Mouse (Mus musculus) neutrophil, adult 5-6 weeks (primary cell): ENCODE results near the gene Foxd1. TPM values are rescaled to one million over a fixed set of nuclear protein-coding genes. Genes with fewer than 3 reads are reported as not detected.

Experiments used
- ATAC-seq: fragments of 151-379, 151-347 bp; 2 replicates; pipeline ENCODE4 v1.8.0; 2017; ENCODE audit warnings: mild to moderate bottlenecking, moderate TSS enrichment; ENCODE audit not compliant: insufficient number of reproducible peaks, poor library complexity, low FRiP score, severe bottlenecking; ENCODE audit errors: extremely low read depth
- total RNA-seq: library from RNA; stranded (forward); fragments of 200-1000 nt; gene quantifications from 2 replicates; pipeline ENCODE4 v1.2.3, GENCODE M21; 2017

The Foxd1 gene
- not detected in 2 replicates for total RNA-seq

DNA sequence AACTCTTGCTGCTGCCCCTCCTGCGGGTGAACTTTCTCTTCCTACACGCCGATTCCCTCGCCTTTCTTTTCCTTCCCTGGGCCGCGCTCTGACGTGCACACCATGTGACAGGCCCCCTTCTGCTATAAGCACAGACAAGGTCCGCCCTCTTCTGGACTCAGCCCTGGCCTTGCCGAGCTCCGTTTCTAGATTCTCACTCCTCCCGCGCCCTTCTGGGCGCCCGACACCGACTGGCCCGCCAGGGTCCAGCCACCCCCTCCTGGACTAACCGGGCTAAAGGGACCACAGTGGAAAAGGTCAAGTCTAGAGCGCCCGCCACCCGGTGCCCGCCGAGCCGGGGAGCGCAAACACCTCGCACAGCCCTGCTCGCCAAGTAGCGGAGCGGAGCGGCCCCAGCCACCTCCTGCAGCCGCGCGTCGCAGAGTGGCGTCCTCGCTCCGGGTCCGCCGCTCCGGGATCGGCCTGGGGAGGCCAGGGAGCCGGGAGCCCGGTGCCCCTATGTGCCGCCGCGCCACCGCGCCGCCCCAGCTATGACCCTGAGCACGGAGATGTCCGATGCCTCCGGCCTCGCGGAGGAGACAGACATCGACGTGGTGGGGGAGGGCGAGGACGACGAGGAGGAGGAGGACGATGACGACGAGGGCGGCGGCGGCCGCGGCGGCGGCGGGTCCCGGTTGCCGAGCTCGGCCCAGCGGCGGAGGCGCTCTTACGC is at the start of gene Foxd1:
Gene Foxd1, plus strand, starts transcription at position 153 of the 712 bp plus-strand sequence.
- ATAC-seq, result no peak

DNA sequence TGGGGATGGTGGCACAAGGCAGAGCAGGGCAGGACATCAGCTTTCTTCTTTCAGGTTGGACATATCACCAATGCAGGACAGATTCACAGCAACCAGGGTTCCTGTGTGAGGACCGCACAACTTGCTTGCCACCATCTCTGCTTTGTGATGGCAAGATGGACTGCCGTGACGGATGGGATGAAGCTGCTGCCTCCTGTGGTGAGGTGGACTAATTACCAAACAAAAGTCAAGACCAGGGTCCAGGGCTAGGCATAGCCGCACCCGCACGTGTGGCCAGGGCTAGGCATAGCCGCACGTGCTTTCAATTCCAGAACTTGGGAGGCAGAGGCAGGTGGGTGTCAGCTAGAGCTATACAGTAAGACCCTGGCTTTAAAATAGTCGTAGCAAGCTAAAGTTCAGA is 48.8 kb upstream of the Foxd1 start:
- ATAC-seq, result no peak

DNA sequence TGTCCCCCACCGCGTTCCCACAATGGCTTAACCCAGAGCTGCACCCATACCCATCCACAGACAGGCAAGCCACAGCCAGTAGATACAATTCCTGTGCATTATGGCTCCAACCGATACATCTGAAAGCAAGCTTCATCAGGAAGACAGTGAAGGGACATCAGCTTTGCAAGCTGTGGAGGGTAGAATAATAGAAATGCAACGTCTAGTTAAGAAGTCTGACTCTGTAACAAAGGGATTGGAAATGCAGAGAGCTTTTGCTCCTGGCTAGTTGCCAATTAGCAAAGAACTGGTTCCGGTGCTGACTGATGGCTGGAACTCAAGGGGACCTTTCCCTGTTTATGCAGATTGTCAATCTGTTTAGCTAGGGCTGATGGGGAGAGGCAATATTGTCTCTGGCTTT is 47.6 kb upstream of the Foxd1 start:
- ATAC-seq, result no peak

DNA sequence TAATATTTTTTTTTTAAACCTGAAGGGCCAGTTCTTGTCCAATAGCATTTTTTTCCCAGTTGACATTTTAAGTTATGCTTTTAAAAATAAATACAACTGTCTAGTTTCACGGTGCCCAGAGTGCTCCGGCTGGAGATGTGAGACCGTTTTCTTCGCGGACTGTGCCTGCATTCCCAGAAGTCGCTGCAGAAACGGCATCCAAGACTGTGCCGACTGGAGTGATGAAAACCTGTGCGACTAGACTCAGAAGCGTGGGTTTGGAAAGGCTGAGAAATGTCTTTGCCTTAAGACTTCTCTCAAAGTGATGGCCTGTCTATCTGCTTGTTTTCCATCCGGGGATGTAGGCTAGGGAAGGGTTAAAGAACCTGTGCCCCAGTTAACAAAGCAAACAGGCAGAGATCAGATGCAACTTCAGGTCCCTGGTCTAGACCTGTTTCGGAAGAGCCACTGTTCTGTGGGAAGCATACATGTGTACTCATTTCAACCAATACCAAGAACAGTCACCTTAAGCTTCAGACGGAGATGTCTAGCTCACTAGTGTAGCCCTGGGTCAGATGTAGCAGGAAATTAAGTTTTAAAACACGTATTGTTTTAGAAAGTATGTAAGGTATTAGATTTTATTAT is 47.1 kb upstream of the Foxd1 start:
- ATAC-seq, result no peak

DNA sequence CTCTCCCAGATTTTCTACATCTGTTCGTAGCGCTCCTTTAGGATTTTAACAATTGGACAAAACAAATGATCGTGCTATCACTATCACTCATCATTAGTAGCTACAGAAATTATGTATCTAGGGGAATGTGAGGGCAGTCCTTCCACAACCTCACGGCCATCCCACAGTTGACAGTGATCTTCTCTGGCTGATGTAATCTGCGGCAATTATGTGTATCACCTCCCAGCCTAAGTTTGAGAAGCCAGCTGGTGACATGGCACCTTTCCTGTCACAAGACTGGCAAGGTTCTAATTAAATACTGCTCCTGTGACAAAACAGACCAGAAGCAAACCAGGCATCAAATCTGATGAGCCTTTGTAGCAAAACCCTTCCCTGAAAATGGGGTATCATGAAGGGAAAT is 46.0 kb upstream of the Foxd1 start:
- no peak for ATAC-seq

DNA sequence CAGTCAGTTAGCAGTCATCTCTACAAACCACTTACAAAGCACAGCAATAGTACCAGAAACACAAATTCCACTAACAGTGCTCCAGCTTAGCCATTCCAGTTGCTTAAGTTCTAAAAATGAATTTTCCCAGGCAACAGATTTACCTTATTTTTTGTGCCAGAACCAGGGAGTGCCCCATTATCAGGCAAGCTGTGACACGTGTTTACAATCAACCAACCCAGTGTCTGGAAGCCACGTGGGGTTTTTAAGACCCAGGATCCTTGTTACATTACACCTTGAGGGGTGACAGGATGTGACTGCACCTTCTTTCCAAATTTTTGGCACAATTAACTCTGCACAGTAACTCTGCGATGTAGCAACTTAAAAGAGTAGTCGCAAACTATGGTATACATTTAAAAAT is 45.3 kb upstream of the Foxd1 start:
- ATAC-seq, result no peak

DNA sequence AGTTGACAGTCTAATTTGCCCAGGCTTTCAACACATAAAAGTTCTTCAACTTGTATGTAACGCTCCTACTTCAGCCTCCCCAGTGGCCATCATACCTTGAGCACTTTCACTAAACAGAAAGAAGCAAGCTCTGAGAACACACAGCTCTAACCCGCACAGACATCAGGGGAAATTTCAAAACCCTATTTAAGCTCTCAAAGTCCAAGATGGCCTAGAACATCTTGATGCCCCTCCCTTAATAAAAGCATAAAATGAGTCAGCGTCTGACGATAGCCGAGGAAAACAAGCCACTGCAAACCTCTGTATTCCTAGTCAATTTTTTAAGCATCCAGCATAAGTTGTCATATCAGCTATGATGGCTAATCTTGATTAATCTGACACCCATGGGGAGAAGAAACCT is 42.4 kb upstream of the Foxd1 start:
- no peak for ATAC-seq

DNA sequence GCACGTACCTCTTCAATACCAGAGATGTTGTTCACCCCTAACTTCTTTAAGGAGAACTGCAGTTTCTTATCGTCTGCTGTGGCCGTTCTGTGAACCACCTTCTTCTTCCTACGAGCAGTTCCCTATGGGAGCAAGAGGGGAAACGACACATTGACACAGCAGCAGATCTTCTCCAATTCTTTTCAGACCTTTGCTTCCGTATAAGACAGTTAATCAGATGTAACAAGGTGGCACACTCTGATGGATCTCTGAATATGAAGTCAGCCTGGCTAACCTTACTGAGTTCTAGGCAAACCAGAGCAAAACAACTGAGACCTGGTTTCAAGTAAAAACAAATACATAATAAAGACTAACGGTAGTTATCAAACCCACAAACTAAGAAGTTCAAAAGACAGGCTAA is 40.4 kb upstream of the Foxd1 start:
- ATAC-seq, result no peak

DNA sequence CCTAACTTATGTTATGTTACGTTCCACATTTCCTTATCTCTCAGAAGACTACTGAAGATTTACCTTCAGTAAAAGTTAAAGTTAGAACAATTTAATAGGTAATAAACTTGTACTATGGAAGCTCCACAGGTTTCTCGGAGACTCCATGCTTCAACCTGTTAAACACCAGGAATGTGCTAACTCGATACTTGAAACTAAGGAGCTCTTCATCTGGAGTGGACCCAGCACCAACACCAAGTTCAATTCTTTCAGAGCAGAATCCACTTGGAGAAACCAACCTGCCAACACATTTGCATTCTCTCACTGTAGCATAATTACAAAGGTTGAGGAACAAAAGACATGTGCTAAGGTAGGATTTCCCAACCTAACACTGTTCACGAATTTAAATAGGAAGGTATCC is 38.9 kb upstream of the Foxd1 start:
- no peak for ATAC-seq

DNA sequence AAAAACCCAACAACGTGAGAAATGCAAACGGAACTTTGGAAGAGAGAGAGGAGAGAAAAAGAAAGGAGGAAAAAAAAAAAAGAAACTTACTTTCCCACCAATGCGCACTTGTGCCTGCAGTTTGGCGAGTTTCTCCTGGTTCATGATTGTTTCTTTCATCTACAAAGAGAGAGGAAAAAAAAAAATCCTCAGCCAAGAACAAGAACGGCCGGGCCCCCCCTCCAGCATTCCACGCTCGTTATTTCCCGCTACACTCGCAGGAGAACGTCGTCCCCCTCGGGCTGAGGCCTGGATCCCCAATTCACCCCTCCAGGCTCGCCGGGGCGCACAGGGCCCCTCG is 37.9 kb upstream of the Foxd1 start:
- no peak for ATAC-seq

DNA sequence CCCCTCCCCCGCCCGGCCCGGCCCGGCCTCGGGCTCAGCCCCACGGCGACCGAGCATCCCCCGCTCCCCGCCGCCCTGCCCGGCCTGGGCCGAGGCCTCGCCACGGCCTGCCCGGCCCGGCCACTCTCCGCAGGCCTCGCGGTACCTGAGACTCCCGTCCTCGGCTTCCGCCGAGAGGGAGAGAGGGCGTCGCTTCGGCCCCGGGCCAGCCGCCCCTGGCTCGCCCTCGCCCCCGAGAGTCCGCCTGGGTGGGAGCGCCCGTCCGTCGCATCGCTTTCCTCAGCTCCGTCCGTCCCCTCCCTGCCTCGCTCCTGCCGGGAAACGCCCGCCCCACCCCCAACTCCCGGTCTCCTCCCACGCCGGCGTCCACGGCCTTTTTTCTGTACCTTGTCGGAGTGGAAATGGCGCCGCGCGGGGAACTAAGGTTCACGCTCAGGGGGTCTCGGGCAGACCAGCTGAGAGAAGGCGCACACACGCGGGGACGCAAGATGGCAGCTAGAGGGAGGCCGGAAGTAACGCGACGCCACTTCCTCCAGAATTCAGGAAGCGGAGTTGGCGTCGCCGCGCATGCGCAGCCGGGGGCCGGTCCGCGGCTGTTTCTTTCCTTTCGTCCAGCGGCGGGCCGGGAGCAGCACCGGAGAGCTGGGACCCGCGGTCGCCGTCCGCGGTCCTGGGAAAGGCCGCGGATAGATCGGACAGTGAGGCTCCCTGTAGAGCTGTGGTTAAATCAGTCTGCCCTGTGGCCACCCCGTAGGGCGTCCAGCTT is 37.4 kb upstream of the Foxd1 start, which contains the start of gene Btf3:
Gene Btf3, minus strand, starts transcription at position 527 of the 766 bp plus-strand sequence.
- ATAC-seq, result peak; percentile 96

DNA sequence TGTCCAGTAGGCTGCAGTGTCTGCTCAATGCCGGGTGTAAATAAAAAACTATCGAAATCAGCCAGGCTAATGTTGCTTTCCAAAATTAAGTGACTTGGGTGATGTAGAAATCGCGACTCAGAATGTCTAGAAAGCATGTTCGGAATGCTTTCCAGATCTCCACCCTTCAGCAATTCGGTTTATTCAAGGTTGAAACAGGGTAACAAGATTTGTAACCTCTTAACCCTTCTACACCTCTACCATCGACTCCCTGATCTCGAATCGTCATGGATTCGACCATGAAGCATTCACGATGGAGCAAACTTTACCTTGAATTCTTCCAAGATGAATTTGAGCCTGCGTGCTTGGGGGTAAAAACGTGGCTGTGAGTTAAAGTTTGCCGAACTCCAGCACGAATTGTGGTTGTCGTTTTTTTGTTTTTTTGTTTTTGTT is 36.8 kb upstream of the Foxd1 start:
- ATAC-seq, result no peak

DNA sequence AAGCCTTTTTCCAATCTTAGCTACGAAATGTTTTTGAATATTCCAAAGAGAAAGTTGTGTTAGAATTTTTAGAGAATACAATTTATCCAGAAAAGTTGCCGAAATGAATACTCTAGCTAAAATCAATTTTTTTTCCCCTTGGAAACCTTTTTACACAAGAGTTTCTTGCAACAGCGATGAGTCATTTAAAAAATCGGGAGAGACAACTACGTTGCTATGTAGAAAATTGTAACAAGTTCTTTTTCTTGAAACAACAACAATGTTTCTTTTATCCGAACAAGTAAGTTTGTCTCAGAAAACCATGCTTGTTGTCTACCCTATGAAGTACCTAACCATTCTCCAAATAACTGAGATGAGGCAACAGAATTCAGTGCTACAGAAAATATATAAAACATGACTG is 36.1 kb upstream of the Foxd1 start:
- no peak for ATAC-seq

DNA sequence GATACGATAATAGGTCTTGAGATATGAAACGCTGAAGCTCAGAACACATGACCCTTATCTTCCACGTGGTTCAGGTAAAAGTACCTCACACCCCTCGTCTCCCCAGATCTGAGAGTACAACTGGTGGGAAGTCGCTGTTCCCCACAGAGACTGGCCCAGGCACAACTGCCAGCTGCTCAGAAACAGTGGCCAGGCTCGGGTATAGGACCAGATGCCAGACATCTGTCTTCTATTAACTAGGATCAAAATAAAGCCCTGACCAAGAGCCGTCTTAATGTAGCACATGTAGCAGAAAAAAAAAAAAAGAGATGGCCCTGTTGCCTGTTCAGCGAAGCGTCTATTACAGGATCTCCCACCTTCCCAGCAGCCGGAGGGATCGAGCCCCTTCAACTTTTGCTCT is 29.0 kb upstream of the Foxd1 start:
- ATAC-seq, result no peak

DNA sequence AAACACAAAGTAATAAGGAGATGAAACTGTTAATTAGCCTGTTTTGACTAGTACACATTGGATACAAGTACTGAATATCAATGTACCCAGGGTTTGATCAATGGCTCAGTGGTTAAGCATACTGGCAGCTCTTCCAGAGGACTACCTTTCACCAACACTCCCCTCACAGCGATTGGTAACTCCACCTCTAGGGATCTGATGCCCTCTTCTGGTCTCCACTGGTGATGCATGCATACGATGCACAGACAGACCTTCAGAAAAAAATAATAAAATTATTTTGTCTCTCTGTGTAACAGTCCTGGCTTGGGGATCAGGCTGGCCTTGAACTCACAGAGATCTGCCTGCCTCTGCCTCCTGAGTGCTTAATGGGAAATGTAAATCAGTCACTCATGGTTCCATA is 21.9 kb upstream of the Foxd1 start:
- peak; percentile 33; the same call in 1 of the 2 replicates for ATAC-seq

DNA sequence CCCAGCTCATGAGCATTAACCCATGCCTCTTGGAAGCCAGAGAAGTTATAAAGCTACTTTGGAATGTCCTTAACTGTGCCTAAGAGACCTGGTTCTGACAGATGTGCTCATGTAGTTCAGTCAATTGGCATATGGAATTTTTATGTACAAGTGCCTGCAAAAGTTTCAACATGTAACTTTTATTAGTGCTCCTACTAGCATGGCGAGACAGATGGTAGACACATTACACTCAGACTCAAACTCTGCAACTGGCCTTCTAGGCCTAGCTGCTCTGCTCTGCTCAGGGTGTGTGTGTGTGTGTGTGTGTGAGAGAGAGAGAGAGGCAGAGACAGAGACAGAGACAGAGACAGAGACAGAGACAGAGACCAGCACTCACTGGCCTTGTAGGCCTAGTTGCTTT is 17.8 kb upstream of the Foxd1 start:
- ATAC-seq, result no peak

DNA sequence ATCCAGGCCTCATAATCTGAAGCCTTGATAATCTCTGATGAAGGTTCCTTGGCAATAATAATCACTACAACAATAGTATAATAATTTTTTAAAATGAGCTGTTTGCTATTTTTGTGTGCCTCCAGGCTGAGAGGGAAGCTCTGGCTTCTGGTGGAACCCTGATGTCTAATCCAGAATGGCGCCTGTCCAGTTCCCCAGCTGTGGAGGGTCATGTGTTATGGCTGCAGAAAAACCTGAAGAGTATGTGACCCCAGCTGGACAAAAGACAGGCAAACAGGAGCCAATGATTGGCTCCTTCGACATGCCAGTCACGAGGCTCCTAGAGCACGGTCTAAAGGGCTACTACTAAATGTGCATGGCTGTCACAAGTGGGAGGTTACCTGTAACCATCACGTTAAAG is 13.5 kb upstream of the Foxd1 start:
- ATAC-seq, result no peak

DNA sequence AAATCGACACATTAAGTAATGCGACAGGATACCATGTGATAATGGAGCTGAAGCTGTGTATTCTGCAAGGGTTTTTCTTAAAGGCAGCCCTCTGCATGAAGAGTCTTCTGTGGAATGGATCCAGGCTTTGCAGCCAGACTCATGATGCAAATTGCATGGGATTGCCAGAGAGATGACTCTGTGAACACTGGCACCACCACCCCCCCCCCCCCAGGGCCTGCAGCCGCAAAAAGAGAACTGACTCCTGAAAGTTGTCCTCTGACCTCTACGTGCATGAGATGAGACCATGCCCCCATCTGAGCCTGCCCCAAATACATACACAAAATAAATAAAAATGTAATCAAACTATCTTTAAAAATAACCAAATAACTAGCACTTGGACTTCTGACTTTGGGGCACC is 4.6 kb upstream of the Foxd1 start:
- no peak for ATAC-seq

DNA sequence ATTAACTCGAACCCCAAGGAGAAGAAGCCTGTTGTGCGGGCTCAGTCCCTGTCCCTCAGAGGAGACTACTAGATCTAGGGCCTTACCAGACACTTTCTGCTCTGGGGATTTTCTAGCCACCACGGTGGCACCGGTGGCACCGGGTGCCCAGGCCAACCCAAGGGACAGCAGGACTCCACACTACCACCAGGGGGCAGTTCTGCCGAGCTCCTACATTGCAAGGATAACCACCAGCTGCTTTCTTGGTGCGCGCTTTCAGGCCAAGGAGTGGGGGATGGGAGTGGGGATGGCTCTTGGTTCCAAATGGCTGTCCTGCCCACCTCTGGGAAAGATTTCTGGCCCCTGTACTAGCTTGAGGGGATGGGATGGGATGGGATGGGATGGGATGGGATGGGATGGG is 2.5 kb upstream of the Foxd1 start:
- ATAC-seq, result no peak

DNA sequence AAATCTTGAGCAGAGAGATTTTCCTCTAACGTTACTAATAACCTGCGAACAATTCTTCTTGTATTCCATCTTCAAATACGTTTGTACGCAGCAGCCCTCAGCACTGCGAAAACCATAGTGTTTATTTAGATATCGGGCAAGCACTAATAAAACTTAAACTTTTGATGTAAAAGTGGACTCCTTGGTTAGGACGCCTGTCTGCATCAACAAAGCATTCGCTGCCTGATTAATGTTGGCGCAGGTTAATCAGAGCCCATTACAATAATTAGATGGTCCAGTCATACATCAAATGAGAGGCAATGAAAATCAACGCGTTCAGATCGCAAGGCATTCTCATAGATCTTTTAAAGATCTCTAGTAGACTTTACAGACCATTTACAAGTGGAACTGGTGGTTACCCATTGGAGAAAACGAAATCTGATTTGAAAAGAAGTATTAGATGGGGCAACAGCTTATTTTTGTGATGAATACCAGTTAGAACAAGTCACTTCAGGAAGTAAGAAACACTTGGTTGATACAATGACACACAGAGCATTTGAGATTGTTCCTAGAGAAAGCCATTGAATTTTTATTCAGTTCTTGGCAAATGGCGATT is 1.6 kb upstream of the Foxd1 start:
- no peak for ATAC-seq
